Mouse (Mus musculus) heart, embryonic 15.5 days (tissue): Measurements from ENCODE around the gene Harbi1. TPM values are rescaled to one million over a fixed set of nuclear protein-coding genes. Genes with fewer than 3 reads are reported as not detected.

ENCODE experiments used
- ATAC-seq: fragments of 200-750 bp; cut with Nextera tagmentation; replicated peaks from 2 replicates; pipeline ENCODE4 v1.8.0; 2017; ENCODE audit warnings: low read depth, moderate TSS enrichment; ENCODE audit not compliant: insufficient number of reproducible peaks, insufficient read depth, low FRiP score
- H3K27ac ChIP-seq: fragments of 300-500 bp; sonication (generic); 2 replicates; pipeline ENCODE4 v1.5.1; 2015; ENCODE audit warnings: mild to moderate bottlenecking, inconsistent platforms
- H3K27me3 ChIP-seq: fragments of 300-500 bp; sonication (generic); 2 replicates; pipeline ENCODE4 v1.6.1; 2015; ENCODE audit warnings: inconsistent platforms
- H3K36me3 ChIP-seq: fragments of 300-500 bp; sonication (generic); 2 replicates; pipeline ENCODE4 v1.6.1; 2015; ENCODE audit warnings: mild to moderate bottlenecking, inconsistent platforms
- H3K4me1 ChIP-seq: fragments of 300-500 bp; sonication (generic); replicated peaks from 2 replicates; pipeline ENCODE4 v1.6.1; 2015; ENCODE audit warnings: inconsistent platforms
- H3K4me2 ChIP-seq: fragments of 300-500 bp; sonication (generic); 2 replicates; pipeline ENCODE4 v1.6.1; 2015; ENCODE audit warnings: inconsistent platforms, mild to moderate bottlenecking, moderate library complexity
- H3K4me3 ChIP-seq: fragments of 300-500 bp; sonication (generic); 2 replicates; pipeline ENCODE4 v1.5.1; 2015; ENCODE audit warnings: mild to moderate bottlenecking, inconsistent platforms
- H3K9ac ChIP-seq: fragments of 300-500 bp; sonication (generic); 2 replicates; pipeline ENCODE4 v1.6.1; 2015; ENCODE audit warnings: mild to moderate bottlenecking, inconsistent platforms
- H3K9me3 ChIP-seq: fragments of 300-500 bp; sonication (generic); replicated peaks from 2 replicates; pipeline ENCODE4 v1.6.1; 2016; ENCODE audit warnings: inconsistent platforms
- WGBS: fragments of 180-500 bp; shearing (Covaris S2); methylation state at CpG from one replicate; pipeline ENCODE4 v1.1.7; 2015; ENCODE audit warnings: mixed read lengths; 5-methylcytosine and 5-hydroxymethylcytosine counted together
- polyA plus RNA-seq: library from polyadenylated mRNA; unstranded; fragments of >200 nt; fragmentation: Nextera tagmentation; extraction: Ambion mirVana; gene quantifications from 2 replicates; pipeline ENCODE4 v1.2.1, GENCODE M21; 2015

Gene Harbi1
- polyA plus RNA-seq, 1 experiment from 2014 or later, result 12.1 TPM

GRCm38 (mm10) chr2:91744686-91745085 lies 34.0 kb downstream of the Harbi1 start:
- Histone ChIP-seq H3K27ac (no peak overlapping the region), H3K4me2 (no peak overlapping the region), H3K36me3 (no peaks in the 10 kb centered on the region), H3K4me3 (no peak overlapping the region), H3K9me3 (no peaks in the 10 kb centered on the region), H3K9ac (no peak overlapping the region), H3K4me1 (peaks cover 2% of the 10 kb centered on the region; the same call in 1 of the 2 replicates), H3K27me3 (no peaks in the 10 kb centered on the region)
- ATAC-seq, result no peak
- WGBS, result 92% methylated on average over 5 of the region's 5 CpGs

DNA sequence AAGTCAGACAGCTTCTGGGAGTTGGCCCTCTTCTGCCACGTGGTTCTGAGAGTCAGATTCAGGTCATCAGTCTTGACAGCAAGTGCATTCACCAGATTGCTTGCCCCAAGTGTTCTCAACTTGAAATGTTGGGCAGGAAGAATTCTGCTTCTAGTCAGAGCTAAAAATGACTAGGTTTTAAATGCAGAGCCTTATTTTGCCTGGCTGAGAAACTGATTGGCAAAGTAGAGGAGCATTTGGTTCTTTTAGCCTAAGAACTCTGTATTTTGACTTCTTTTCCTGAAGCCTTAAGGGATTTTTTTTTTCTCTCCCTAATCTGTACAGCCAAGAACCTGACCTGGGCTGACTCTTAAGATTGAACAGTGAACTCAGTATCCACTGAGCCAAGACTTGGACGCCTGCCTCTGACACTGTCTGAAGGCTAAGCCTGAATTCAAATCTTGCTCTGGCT lies 39.2 kb downstream of the Harbi1 start:
- H3K27ac ChIP-seq, result peak overlapping the region; percentile 35; the same call in 1 of the 2 replicates
- no peaks in the 10 kb centered on the region for H3K27me3 ChIP-seq
- no peaks in the 10 kb centered on the region for H3K36me3 ChIP-seq
- H3K9me3 ChIP-seq, result no peaks in the 10 kb centered on the region
- H3K4me1 ChIP-seq, result peaks cover 10% of the 10 kb centered on the region
- H3K4me2 ChIP-seq, result no peak overlapping the region
- no peak for ATAC-seq
- no peak overlapping the region for H3K4me3 ChIP-seq
- H3K9ac ChIP-seq, result no peak overlapping the region
- 47% methylated on average over 2 of the region's 2 CpGs for WGBS

Other genes starting within 250 kb of the Harbi1 start
- gene Ckap5, start 184.1 kb upstream of the Harbi1 start, polyA plus RNA-seq, result 59.9 and 65.8 TPM in 2 replicates
- 0.31 and 2.9 TPM in 2 replicates for gene F2, start 74.4 kb upstream of the Harbi1 start, polyA plus RNA-seq
- 6.6 and 7.6 TPM in 2 replicates for gene Zfp408, start 61.1 kb upstream of the Harbi1 start, polyA plus RNA-seq
- gene Arhgap1, start 61.0 kb upstream of the Harbi1 start, polyA plus RNA-seq, result 105 and 129 TPM in 2 replicates
- 21.6 and 26.3 TPM in 2 replicates for gene Atg13, start 276 bp upstream of the Harbi1 start, polyA plus RNA-seq
- 8.6 and 12.0 TPM in 2 replicates for gene Ambra1, start 19.3 kb downstream of the Harbi1 start, polyA plus RNA-seq
- not detected in 2 replicates for gene Chrm4, start 216.4 kb downstream of the Harbi1 start, polyA plus RNA-seq
- gene Mdk, start 221.4 kb downstream of the Harbi1 start, polyA plus RNA-seq, result 293 and 372 TPM in 2 replicates
- 1.7 and 2.2 TPM in 2 replicates for gene Gm9821, start 234.9 kb downstream of the Harbi1 start, polyA plus RNA-seq